Mouse (Mus musculus) lung, postnatal 0 days (tissue): ENCODE measurements at regions not wholly inside any gene's neighbourhood (a gene's known extent, or its start where the extent isn't known, plus 50 kb on each side); places are given as distances from the start of the nearest gene placed in this dataset.

Experiments used
- ATAC-seq: fragments of 200-750 bp; cut with Nextera tagmentation; 2 replicates; pipeline ENCODE4 v1.8.0; 2017; ENCODE audit warnings: moderate library complexity
- DNase-seq: peaks from one replicate; pipeline ENCODE4 v3.0.0-alpha.2; 2016; ENCODE audit warnings: low spot score
- H3K27ac ChIP-seq: fragments of 300-500 bp; sonication (generic); 2 replicates; pipeline ENCODE4 v1.5.1; 2014; ENCODE audit warnings: antibody characterized with exemption, mild to moderate bottlenecking, low read length, mixed read lengths
- H3K27me3 ChIP-seq: fragments of 300-500 bp; sonication (generic); replicated peaks from 2 replicates; pipeline ENCODE4 v1.6.1; 2014; ENCODE audit warnings: low read length, mixed read lengths; ENCODE audit not compliant: insufficient read depth
- H3K36me3 ChIP-seq: fragments of 300-500 bp; sonication (generic); 2 replicates; pipeline ENCODE4 v1.6.1; 2014; ENCODE audit warnings: low read length, mixed read lengths; ENCODE audit not compliant: insufficient read depth
- H3K4me1 ChIP-seq: fragments of 300-500 bp; sonication (generic); 2 replicates; pipeline ENCODE4 v1.6.1; 2014; ENCODE audit warnings: antibody characterized with exemption, low read depth, low read length, mixed read lengths; ENCODE audit not compliant: insufficient read depth
- H3K4me2 ChIP-seq: fragments of 300-500 bp; sonication (generic); replicated peaks from 2 replicates; pipeline ENCODE4 v1.6.1; 2014; ENCODE audit warnings: low read depth, mild to moderate bottlenecking, low read length, moderate library complexity, mixed read lengths
- H3K4me3 ChIP-seq: fragments of 300-500 bp; sonication (generic); 2 replicates; pipeline ENCODE4 v1.5.1; 2014; ENCODE audit warnings: low read depth, low read length
- H3K9ac ChIP-seq: fragments of 300-500 bp; sonication (generic); replicated peaks from 2 replicates; pipeline ENCODE4 v1.6.1; 2014; ENCODE audit warnings: low read depth, mild to moderate bottlenecking
- H3K9me3 ChIP-seq: fragments of 300-500 bp; sonication (generic); 2 replicates; pipeline ENCODE4 v1.6.1; 2016; ENCODE audit warnings: low read length, mixed read lengths
- CTCF ChIP-seq: IDR thresholded peaks from 2 replicates; pipeline ENCODE4 v1.5.1; 2016; ENCODE audit warnings: antibody characterized with exemption, mild to moderate bottlenecking
- EP300 ChIP-seq: IDR thresholded peaks from 2 replicates; pipeline ENCODE4 v1.6.1; 2016; ENCODE audit warnings: antibody characterized with exemption, mild to moderate bottlenecking, control low read depth
- WGBS: fragments of 180-500 bp; shearing (Covaris S2); extraction: QIAGEN DNeasy Blood & Tissue Kit; methylation state at CpG from one replicate; pipeline ENCODE4 v1.1.7; 2014; 5-methylcytosine and 5-hydroxymethylcytosine counted together

DNA sequence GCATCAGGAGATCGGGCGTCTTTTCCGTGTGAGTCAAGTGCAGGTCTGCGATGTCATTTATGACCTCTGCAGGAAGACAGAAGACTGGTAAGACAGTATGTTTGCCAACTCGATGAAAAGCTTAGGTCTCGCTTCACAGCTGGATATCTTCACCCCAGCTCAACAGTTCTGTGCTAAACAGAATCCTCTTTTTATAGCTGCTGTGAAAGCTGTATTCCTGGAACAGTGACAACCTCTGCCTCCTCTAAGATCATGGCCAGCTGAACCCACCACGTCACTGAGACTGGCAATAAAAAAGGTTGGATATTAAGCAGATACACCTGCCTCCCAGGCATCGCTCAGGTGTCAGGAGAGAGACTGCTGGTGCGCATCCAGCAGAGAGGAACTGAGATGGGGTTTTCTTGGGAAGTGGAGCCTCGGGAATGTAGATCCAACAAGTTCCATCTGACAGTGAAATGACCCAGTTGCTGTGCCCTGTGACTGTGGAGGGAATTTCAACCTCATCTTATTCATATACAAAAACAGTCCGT lies 138.1 kb downstream of the Wdr11 start:
- TF ChIP-seq CTCF (no peak), EP300 (no peak)
- ATAC-seq (no peak), DNase-seq (peak; percentile 54)
- no peaks in the 10 kb centered on the region for H3K9me3 ChIP-seq
- H3K4me3 ChIP-seq: no peak overlapping the region
- WGBS: 58% methylated on average over 11 of the region's 11 CpGs
- no peaks in the 10 kb centered on the region for H3K36me3 ChIP-seq
- no peak overlapping the region for H3K4me2 ChIP-seq
- H3K9ac ChIP-seq: no peak overlapping the region
- no peaks in the 10 kb centered on the region for H3K27me3 ChIP-seq
- H3K4me1 ChIP-seq: no peaks in the 10 kb centered on the region
- H3K27ac ChIP-seq: no peak overlapping the region

DNA sequence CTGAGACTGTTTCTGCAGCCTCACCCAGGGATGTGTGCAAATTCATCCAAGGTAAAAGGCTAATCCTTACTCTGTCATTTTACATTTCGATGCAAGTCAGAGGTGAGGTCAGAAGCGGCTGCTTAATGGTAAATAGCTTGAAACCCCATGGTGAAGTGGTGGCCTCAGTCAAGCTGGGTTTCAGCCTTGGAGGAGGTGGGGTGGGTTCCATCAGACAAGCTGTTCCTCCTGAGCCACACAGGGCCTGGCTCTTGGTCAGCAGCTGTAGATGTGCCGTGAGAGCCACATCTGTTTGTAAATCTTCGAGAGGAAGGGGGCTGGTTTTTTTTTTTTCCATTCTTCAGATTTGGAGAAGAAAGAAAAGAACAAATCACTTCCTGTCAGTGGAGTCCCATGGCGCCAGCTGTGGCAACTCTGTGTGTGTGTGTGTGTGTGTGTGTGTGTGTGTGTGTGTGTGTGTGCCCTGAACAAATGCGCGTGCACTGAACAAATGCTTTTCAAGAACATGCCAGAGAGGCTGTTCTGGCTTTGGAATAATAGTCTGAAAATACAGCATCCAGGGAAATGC lies 139.2 kb downstream of the Wdr11 start:
- DNase-seq: peak; percentile 34
- Histone ChIP-seq H3K36me3 (no peaks in the 10 kb centered on the region), H3K9ac (no peak overlapping the region), H3K4me3 (no peak overlapping the region), H3K27me3 (no peaks in the 10 kb centered on the region), H3K9me3 (no peaks in the 10 kb centered on the region), H3K4me2 (no peak overlapping the region), H3K27ac (no peak overlapping the region), H3K4me1 (no peaks in the 10 kb centered on the region)
- WGBS: 42% methylated on average over 7 of the region's 7 CpGs
- TF ChIP-seq EP300 (no peak), CTCF (no peak)
- peak; percentile 17 for ATAC-seq

DNA sequence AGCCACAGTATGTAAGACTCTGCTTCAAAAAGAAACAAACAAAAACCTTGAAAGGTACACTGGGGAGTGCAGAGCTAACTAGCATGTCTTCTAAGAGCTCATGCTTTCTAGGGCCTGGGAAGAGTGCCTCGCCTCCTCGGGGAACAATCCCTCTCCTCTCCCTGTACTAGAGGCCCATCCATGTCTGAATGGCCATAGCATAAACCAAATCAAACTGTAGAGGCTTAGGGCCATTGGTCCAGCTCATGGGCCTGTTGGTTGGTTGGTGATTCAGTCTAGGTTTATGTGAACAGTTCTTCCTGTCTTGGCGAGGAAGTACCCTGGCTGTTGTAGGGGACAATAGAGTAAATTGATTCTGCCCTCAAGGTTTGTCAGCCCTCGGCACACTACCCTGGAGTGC lies 151.0 kb downstream of the Wdr11 start:
- H3K4me1 ChIP-seq: no peaks in the 10 kb centered on the region
- no peaks in the 10 kb centered on the region for H3K27me3 ChIP-seq
- 62% methylated on average over 4 of the region's 4 CpGs for WGBS
- no peaks in the 10 kb centered on the region for H3K36me3 ChIP-seq
- no peaks in the 10 kb centered on the region for H3K9me3 ChIP-seq
- ATAC-seq: no peak
- TF ChIP-seq CTCF (no peak), EP300 (no peak)
- no peak overlapping the region for H3K4me2 ChIP-seq
- H3K27ac ChIP-seq: no peak overlapping the region
- H3K9ac ChIP-seq: no peak overlapping the region
- H3K4me3 ChIP-seq: no peak overlapping the region
- no peak for DNase-seq

DNA sequence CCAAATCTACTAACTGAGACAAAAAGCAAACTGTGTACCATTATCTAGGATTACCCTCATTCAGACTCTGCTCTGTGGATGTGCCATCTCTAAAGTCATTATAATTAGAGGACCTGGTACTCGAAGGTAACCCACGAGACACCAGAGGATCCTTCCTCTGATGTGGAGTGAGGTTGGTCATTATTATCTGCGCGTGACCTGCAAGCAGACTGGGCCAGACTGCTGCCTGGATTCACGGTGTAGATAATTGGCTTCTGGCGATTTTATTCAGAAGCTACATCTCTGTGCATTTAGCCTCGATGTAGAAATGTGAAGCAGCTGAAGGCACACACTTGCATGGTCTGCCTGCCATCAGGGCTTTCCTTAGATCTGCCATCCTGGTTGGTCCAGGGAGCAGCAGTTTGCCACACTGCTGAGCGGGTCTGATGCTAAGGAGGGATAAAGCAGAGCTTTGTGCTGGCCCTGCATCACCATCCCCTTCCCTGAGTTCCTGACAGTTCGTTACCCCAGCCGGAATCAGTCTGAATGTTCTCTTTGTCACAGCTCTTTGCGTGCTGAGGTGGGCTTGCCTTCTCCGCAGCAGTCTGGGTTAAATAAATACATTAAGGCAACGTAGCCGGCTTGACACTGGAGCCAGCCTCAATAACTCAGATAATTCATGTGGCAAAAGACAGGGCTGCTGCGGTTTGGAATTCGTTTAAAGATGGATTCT lies 152.4 kb downstream of the Wdr11 start:
- H3K4me2 ChIP-seq: no peak overlapping the region
- no peak overlapping the region for H3K9ac ChIP-seq
- no peak overlapping the region for H3K4me3 ChIP-seq
- H3K27me3 ChIP-seq: no peaks in the 10 kb centered on the region
- H3K36me3 ChIP-seq: no peaks in the 10 kb centered on the region
- no peaks in the 10 kb centered on the region; the same call in 1 of the 2 replicates for H3K9me3 ChIP-seq
- DNase-seq: no peak
- no peak for TF ChIP-seq EP300
- TF ChIP-seq CTCF: no peak
- H3K27ac ChIP-seq: no peak overlapping the region
- WGBS: 43% methylated on average over 16 of the region's 16 CpGs
- no peaks in the 10 kb centered on the region for H3K4me1 ChIP-seq
- no peak for ATAC-seq

DNA sequence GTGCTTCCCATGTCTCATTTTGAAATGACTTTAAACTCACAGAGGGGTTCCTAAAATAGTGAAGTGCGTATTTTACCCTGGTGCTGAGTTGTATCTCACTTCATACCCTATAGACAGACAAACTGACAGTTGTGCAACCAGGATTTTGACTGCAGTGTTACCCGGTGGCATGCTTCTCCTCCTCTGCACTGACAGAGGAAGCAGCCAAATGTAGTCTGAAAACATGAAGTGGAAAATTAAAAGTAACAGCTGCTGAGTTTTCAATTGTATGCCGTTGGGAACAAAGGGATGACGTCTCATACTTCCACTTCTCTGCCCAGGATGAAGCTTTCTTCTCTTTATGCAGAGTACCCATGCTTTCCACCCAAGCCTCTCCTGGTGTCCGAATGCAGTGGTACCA lies 155.0 kb downstream of the Wdr11 start:
- WGBS: 55% methylated on average over 5 of the region's 5 CpGs
- Histone ChIP-seq H3K4me1 (no peaks in the 10 kb centered on the region), H3K4me2 (no peak overlapping the region), H3K9me3 (no peaks in the 10 kb centered on the region; the same call in 1 of the 2 replicates), H3K36me3 (no peaks in the 10 kb centered on the region), H3K9ac (no peak overlapping the region), H3K27me3 (no peaks in the 10 kb centered on the region), H3K27ac (no peak overlapping the region; the same call in 1 of the 2 replicates), H3K4me3 (no peak overlapping the region)
- DNase-seq (peak; percentile 68), ATAC-seq (peak; percentile 26; the same call in 1 of the 2 replicates)
- TF ChIP-seq EP300: no peak
- TF ChIP-seq CTCF: no peak

DNA sequence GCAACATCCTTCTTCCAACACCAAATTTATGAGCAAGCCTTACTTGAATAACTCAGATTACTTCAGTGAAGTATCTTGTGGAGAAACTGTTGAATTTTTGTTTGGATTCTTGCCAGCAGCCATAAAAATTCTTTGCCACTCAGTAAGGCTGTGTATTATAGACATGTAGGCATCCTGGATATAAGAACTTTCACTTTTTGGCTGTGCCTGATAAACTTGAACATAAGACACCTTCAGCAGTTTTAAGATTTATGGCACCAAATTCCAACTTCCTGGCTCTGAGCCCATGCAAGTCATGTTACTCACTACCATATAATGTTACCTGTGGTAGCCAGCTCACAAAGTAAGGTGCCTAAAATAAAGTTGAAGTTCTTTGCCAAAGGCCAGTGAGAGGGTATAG lies 159.3 kb downstream of the Wdr11 start:
- Histone ChIP-seq H3K4me1 (peaks cover 5% of the 10 kb centered on the region), H3K27me3 (no peaks in the 10 kb centered on the region), H3K4me2 (no peak overlapping the region), H3K36me3 (no peaks in the 10 kb centered on the region), H3K4me3 (no peak overlapping the region), H3K27ac (no peak overlapping the region), H3K9ac (no peak overlapping the region), H3K9me3 (no peaks in the 10 kb centered on the region; the same call in 1 of the 2 replicates)
- TF ChIP-seq EP300 (no peak), CTCF (no peak)
- ATAC-seq: no peak
- DNase-seq: no peak
